In the genomic region with DNA sequence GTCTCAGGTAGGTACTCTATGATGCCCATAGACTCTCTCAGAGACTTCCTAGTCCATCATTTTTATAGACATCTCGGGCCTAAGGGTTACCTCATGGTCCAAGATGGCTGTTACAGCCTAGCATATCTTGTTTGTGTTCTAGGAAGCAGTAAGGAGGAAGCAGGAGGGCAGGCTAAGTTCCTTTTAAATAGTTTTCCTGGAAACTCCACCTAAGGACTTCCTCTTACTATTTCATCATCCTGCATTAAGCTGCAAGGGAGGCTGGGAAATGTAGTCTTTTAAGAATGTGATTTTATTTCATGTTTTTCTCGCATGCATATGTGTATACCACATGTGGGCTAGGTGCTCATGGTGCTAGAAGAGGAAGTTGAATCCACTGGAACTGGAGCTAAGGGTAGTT, we compare ENCODE assay signal across 1 mouse cellular context.
TF ChIP-seq lines count a peak whose summit lies in the region.

No protein-coding gene starts in this region.

TF ChIP-seq in MEL, 35 proteins besides CTCF, POLR2A, EP300 and RAD21 (continued from another document):
- TF ChIP-seq POLR2AphosphoS2 (IDR thresholded peaks at IDR 0.05; ENCODE audit: low read length), result no peak; the same call in 1 of the 2 replicates
- TF ChIP-seq MAFK (IDR thresholded peaks at IDR 0.05; ENCODE audit: borderline replicate concordance, low read depth, low read length), result no peak
- TF ChIP-seq USF1 (IDR thresholded peaks at IDR 0.05; ENCODE audit: low read depth, low read length), result peak; percentile 43; the same call in 1 of the 2 replicates
- peak; percentile 74 for TF ChIP-seq TBP (IDR thresholded peaks at IDR 0.05; ENCODE audit: low read depth, low read length)
- peak; percentile 100 for TF ChIP-seq HCFC1 (IDR thresholded peaks at IDR 0.05; ENCODE audit: low read depth, low read length)
